Mouse (Mus musculus) forebrain, embryonic 13.5 days (tissue): ENCODE measurements around the gene Pts. TPM values are rescaled to one million over a fixed set of nuclear protein-coding genes. Genes with fewer than 3 reads are reported as not detected.
A peak's percentile ranks its signal among the peaks of the same experiment; 100 is the strongest.

Experiments
- ATAC-seq: fragments of 200-750 bp; cut with Nextera tagmentation; 2 replicates; pipeline ENCODE4 v1.8.0; 2017
- H3K27ac ChIP-seq: fragments of 300-500 bp; sonication (generic); 2 replicates; pipeline ENCODE4 v1.5.1; 2015; ENCODE audit warnings: inconsistent platforms, mild to moderate bottlenecking, moderate library complexity
- H3K27me3 ChIP-seq: fragments of 300-500 bp; sonication (generic); 2 replicates; pipeline ENCODE4 v1.6.1; 2015; ENCODE audit warnings: mild to moderate bottlenecking, inconsistent platforms
- H3K36me3 ChIP-seq: fragments of 300-500 bp; sonication (generic); 2 replicates; pipeline ENCODE4 v1.6.1; 2015; ENCODE audit warnings: mild to moderate bottlenecking, inconsistent platforms; ENCODE audit not compliant: poor library complexity, severe bottlenecking
- H3K4me1 ChIP-seq: fragments of 300-500 bp; sonication (generic); 2 replicates; pipeline ENCODE4 v1.6.1; 2015; ENCODE audit warnings: inconsistent platforms
- H3K4me2 ChIP-seq: fragments of 300-500 bp; sonication (generic); 2 replicates; pipeline ENCODE4 v1.6.1; 2015; ENCODE audit warnings: inconsistent platforms, mild to moderate bottlenecking, moderate library complexity
- H3K4me3 ChIP-seq: fragments of 300-500 bp; sonication (generic); 2 replicates; pipeline ENCODE4 v1.5.1; 2015; ENCODE audit warnings: mild to moderate bottlenecking, inconsistent platforms
- H3K9ac ChIP-seq: fragments of 300-500 bp; sonication (generic); 2 replicates; pipeline ENCODE4 v1.6.1; 2015; ENCODE audit warnings: mild to moderate bottlenecking, inconsistent platforms
- H3K9me3 ChIP-seq: fragments of 300-500 bp; sonication (generic); replicated peaks from 2 replicates; pipeline ENCODE4 v1.6.1; 2016; ENCODE audit warnings: inconsistent platforms
- WGBS: fragments of 180-500 bp; shearing (Covaris S2); methylation state at CpG from one replicate; pipeline ENCODE4 v1.1.7; 2015; 5-methylcytosine and 5-hydroxymethylcytosine counted together
- polyA plus RNA-seq: library from polyadenylated mRNA; unstranded; fragments of >200 nt; fragmentation: Nextera tagmentation; extraction: Ambion mirVana; gene quantifications from 2 replicates; pipeline ENCODE4 v1.2.1, GENCODE M21; 2015

The Pts gene
- polyA plus RNA-seq, 1 experiment from 2014 or later = 102 TPM

DNA sequence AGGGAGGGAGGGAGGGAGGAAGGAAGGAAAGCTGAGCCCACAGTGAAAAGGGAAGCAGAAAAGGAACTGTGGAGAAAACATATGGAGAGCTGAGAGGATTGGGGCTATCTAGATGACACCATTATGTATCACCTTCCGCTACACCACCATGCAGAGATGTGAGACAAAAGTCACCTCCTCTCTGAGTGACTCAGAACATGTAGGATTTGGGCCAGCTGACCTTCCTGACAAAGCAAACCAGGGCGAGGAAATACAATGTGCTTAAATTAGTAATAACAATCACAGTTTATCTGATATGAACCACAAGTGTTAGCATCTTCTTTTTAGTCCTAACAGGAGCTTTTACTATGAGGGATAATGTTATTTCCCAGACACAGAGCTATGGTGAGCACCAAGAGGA is 31.0 kb downstream of the Pts start:
- Histone ChIP-seq H3K4me2 (no peak overlapping the region), H3K9ac (no peak overlapping the region), H3K27ac (no peak overlapping the region), H3K4me1 (peaks cover 5% of the 10 kb centered on the region), H3K36me3 (no peaks in the 10 kb centered on the region), H3K4me3 (no peak overlapping the region), H3K9me3 (no peaks in the 10 kb centered on the region), H3K27me3 (no peaks in the 10 kb centered on the region)
- WGBS = 88% methylated on average over 2 of the region's 2 CpGs
- no peak for ATAC-seq

DNA sequence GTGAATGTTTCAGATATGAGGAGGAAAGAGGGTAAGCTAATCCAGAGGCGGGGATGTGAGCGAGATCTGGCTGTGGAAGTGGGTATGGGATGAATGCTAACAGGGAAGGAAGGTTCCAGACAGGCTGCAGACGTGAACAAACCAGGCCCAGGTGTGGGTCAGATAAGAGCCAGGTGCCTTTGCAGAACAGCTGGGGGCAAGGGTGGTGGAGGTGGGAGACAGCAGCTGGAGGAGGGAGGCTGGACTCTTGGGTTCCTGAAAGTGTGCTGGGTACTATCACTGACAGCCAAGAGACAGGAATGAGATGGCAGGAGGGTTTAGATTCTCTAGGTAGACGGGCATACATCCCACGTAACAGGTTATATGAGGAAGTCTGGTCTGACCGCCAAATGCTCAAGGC is 31.4 kb downstream of the Pts start:
- no peak overlapping the region for H3K4me2 ChIP-seq
- no peak overlapping the region for H3K9ac ChIP-seq
- no peak for ATAC-seq
- H3K36me3 ChIP-seq = no peaks in the 10 kb centered on the region
- H3K27ac ChIP-seq = no peak overlapping the region
- WGBS = 72% methylated on average over 6 of the region's 6 CpGs
- H3K4me1 ChIP-seq = peaks cover 5% of the 10 kb centered on the region
- no peaks in the 10 kb centered on the region for H3K27me3 ChIP-seq
- H3K4me3 ChIP-seq = no peak overlapping the region
- H3K9me3 ChIP-seq = no peaks in the 10 kb centered on the region

DNA sequence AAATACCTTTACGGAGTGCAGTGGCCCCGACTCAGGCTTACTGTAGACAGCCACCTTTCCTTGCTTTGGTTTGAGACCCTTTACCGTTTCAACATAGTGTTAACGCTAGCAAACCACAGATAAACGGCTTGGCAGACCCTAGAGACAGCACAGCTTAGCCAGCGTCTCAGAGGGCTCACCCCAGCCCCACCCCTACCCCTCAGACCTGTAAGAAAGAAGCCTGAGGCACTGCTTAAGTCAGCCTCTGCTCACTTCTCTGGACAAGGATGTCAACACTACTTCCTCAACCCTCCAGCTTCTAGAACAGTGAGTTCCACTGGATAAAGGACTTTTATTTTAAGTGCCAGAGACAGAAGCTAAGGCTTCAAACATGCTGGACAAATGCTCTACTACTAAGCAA is 32.0 kb downstream of the Pts start:
- no peak for ATAC-seq
- Histone ChIP-seq H3K4me3 (no peak overlapping the region), H3K27me3 (no peaks in the 10 kb centered on the region), H3K36me3 (no peaks in the 10 kb centered on the region), H3K9me3 (no peaks in the 10 kb centered on the region), H3K27ac (no peak overlapping the region), H3K9ac (no peak overlapping the region), H3K4me2 (no peak overlapping the region), H3K4me1 (peaks cover 5% of the 10 kb centered on the region)
- WGBS = 16% methylated on average over 6 of the region's 6 CpGs

DNA sequence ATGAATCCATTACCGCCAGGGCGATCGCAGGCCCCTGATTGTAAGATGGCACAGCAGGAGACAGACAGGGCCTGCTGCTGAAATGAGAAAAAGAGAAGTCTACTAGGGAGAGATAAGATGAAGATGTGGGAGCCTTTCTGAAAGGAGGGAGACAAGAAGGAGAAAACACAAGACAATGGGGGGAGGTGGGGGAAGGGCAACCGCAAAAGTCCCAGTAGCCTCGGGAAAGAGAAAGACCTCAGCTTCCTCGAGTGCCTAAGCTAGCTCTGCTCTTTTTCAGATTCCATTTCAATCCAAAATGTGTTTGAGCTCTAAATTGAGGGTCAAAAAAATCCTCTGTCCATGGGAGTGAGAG is 32.4 kb downstream of the Pts start:
- no peak overlapping the region for H3K27ac ChIP-seq
- H3K9me3 ChIP-seq = no peaks in the 10 kb centered on the region
- peaks cover 5% of the 10 kb centered on the region for H3K4me1 ChIP-seq
- no peak overlapping the region for H3K9ac ChIP-seq
- H3K27me3 ChIP-seq = no peaks in the 10 kb centered on the region
- H3K36me3 ChIP-seq = no peaks in the 10 kb centered on the region
- 14% methylated on average over 6 of the region's 6 CpGs for WGBS
- H3K4me2 ChIP-seq = 0 out of 2 replicates have a peak overlapping the region, but pooled peaks have one; percentile 13
- ATAC-seq = no peak
- H3K4me3 ChIP-seq = no peak overlapping the region

DNA sequence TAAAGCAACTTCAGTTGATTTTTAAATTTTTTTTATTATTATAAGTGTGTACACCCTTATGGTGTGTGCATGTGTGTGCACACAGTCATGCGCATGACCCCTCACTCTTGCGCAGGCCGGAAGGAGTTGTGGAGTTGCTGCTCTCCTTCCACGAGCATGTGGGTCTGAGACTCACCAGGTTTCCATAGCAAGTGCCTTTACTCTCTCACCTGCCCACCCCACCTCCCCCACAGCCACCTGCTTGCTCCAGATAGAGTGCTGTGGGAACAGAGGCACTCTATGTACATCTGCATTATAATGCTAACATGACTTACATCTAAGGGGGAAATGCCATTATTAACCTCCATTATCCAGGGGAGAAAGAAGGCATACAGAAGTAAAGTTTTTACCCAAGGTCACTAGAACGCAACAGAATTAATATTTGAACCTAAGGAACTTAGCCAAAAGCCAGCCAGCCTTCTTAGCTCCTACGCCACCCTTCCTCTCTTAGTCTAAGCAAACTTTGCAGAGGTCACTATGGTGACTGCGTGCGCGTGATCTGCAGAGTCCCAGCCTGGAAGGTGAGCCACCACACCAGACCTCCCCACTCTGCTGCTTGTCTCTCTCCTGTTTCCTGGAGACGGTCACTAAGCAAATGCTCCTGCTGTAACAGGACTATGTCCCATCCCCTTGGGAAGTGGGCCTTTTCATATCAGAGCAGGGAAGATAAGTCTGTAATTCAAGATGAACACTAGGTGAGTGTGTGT is 32.9 kb downstream of the Pts start:
- H3K27ac ChIP-seq = no peak overlapping the region

DNA sequence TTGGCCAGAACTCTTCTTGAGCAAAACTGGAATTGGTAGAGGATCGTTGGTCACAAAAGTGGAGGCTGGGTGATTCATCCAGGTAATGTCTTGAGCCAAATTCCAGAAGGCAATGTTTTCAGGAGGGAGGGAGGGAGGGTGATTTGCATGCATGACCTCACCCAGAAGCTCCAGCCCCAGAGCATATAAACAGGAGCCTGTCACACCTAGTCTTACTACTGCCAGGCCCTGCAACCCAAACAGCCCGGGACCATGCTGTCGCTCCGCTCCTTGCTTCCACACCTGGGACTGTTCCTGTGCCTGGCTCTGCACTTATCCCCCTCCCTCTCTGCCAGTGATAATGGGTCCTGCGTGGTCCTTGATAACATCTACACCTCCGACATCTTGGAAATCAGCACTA is 34.2 kb downstream of the Pts start, which contains the start of gene Plet1:
Gene Plet1 (plus strand): TSS at position 215 of the 400 bp plus-strand sequence.
- no peaks in the 10 kb centered on the region for H3K36me3 ChIP-seq
- no peak within 1 kb of the TSS for H3K4me3 ChIP-seq
- H3K4me2 ChIP-seq = no peak within 1 kb of the TSS
- H3K27me3 ChIP-seq = no peaks in the 10 kb centered on the region
- H3K4me1 ChIP-seq = peaks cover 5% of the 10 kb centered on the region; the same call in 1 of the 2 replicates
- WGBS = 92% methylated on average over 6 of the region's 6 CpGs
- H3K27ac ChIP-seq = no peak within 1 kb of the TSS
- H3K9me3 ChIP-seq = no peaks in the 10 kb centered on the region
- ATAC-seq = no peak
- H3K9ac ChIP-seq = no peak within 1 kb of the TSS

More for the DNA sequence above, 32.9 kb downstream of the Pts start:
- H3K36me3 ChIP-seq = no peaks in the 10 kb centered on the region
- no peak for ATAC-seq
- no peaks in the 10 kb centered on the region for H3K27me3 ChIP-seq
- 72% methylated on average over 10 of the region's 10 CpGs for WGBS
- no peak overlapping the region for H3K9ac ChIP-seq
- H3K4me3 ChIP-seq = no peak overlapping the region
- no peaks in the 10 kb centered on the region for H3K9me3 ChIP-seq
- 0 out of 2 replicates have a peak overlapping the region, but pooled peaks have one; percentile 13 for H3K4me2 ChIP-seq
- peaks cover 5% of the 10 kb centered on the region for H3K4me1 ChIP-seq

DNA sequence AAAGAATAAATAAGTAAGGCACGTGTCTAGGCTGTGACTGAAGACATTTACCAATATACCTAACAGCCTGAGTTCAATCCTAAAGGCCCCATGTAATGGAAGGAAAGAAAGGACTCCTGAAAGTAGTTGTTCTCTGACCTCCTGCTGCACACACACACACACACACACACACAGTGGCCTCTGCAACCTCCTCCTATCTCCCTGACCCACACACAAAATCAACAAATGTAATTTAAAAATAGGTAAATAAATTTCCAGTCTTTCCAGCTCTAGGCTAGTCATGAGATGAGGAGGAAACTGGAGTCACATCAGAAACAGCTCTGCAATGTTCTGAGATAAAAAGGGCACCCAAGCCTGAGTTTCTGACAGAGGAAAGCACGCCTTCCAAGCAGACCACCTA is 34.7 kb downstream of the Pts start:
- Histone ChIP-seq H3K4me2 (no peak overlapping the region), H3K36me3 (no peaks in the 10 kb centered on the region), H3K4me3 (no peak overlapping the region), H3K4me1 (peaks cover 5% of the 10 kb centered on the region; the same call in 1 of the 2 replicates), H3K27me3 (no peaks in the 10 kb centered on the region), H3K27ac (no peak overlapping the region), H3K9me3 (no peaks in the 10 kb centered on the region), H3K9ac (no peak overlapping the region)
- no peak for ATAC-seq
- 75% methylated on average over 2 of the region's 2 CpGs for WGBS

DNA sequence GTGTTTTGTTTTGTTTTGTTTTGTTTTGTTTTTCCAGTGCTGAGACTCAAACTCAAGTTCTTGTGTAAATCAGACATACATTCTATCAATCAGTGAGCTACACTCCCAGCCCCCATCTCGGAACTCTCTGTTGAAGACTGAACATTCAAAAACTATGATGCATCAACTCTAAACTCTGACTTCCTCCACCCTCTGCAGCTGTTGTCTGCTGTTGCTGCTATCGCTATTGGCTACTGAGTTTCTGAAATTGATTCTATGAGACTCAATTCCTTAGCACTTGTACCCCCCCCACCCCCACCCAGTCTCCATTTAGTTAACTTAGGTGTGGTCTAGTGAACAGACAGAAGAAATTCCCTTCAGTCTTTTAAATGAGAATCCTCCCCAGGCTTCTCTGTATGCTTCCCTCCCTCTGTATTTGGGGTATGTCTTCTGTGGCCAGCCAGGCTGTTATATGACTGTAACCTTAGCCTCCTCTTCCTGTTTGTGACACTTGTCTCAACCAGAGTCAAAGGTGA is 36.9 kb downstream of the Pts start:
- Histone ChIP-seq H3K27me3 (no peaks in the 10 kb centered on the region), H3K36me3 (no peaks in the 10 kb centered on the region), H3K4me2 (no peak overlapping the region), H3K4me3 (no peak overlapping the region), H3K4me1 (peaks cover 5% of the 10 kb centered on the region; the same call in 1 of the 2 replicates), H3K27ac (no peak overlapping the region), H3K9ac (no peak overlapping the region), H3K9me3 (no peaks in the 10 kb centered on the region)
- WGBS = 82% methylated on average over 2 of the region's 2 CpGs
- ATAC-seq = no peak

DNA sequence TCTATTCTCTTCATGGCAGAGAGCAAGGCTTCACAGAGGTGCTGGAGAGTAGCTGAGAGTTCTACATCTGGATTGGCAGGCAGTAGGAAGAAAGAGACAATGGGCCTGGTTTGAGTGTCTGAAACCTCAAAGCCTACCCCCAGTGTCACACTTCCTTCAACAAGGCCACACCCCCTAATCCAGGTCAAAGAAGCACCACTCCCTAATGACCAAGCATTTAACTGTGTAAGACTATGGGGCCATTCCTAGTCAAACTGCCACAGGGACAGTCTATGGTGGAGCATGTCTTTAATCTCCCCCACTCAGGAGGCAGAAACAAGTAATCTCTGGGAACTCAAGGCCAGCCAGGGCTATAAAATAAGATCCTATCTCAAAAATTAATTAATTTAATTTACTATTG is 37.7 kb downstream of the Pts start:
- Histone ChIP-seq H3K27me3 (no peaks in the 10 kb centered on the region), H3K36me3 (no peaks in the 10 kb centered on the region), H3K4me1 (peaks cover 2% of the 10 kb centered on the region; the same call in 1 of the 2 replicates), H3K4me3 (no peak overlapping the region), H3K9me3 (no peaks in the 10 kb centered on the region), H3K27ac (no peak overlapping the region), H3K9ac (no peak overlapping the region), H3K4me2 (no peak overlapping the region)
- no peak for ATAC-seq

DNA sequence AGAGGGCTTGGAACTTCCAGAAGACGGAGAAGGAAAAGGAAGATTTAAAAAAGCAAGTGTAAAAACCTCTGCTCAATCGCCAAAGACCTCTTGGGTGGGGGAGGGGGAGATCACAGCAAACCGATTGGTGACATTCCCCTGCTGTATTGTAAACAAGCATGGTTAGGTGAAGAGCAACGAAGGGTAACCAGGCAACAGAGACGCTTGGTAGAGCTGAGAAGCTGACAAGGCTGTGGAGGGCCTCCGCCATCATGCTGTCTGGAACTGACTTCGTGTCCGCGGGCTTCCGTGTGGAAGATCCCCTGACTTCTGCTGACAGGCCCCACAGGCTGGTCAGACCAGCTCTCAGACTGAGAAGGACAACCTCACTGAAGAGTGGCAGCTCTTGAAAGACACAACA is 43.0 kb downstream of the Pts start:
- Histone ChIP-seq H3K4me2 (peak overlapping the region; percentile 39), H3K9me3 (no peaks in the 10 kb centered on the region), H3K4me1 (peaks cover 7% of the 10 kb centered on the region), H3K4me3 (no peak overlapping the region), H3K27ac (no peak overlapping the region), H3K9ac (no peak overlapping the region), H3K36me3 (no peaks in the 10 kb centered on the region), H3K27me3 (no peaks in the 10 kb centered on the region)
- WGBS = 9% methylated on average over 10 of the region's 10 CpGs
- ATAC-seq = no peak

DNA sequence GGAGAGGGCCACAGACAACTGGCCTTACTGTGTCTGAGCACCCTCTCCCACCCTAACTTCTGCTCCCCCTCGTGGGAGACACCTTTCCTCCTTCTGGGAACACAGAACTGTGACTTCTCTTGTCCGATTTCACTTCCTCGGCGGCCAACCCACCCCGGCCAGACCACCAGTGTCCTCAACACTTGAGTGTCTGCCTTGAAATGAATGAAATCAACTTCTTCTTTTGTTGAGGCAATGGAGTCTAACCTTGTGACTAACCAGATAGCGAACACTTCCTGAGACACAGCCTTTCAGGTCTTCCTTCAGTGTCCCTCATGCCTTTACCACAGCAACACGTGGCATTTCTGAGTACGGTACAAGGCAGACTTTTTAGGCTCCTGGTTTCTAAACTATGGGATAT is 45.8 kb downstream of the Pts start:
- no peaks in the 10 kb centered on the region for H3K9me3 ChIP-seq
- H3K9ac ChIP-seq = no peak overlapping the region
- H3K4me1 ChIP-seq = peaks cover 7% of the 10 kb centered on the region
- H3K36me3 ChIP-seq = no peaks in the 10 kb centered on the region
- no peak for ATAC-seq
- no peak overlapping the region for H3K4me3 ChIP-seq
- 91% methylated on average over 8 of the region's 8 CpGs for WGBS
- H3K4me2 ChIP-seq = no peak overlapping the region
- no peaks in the 10 kb centered on the region for H3K27me3 ChIP-seq
- H3K27ac ChIP-seq = no peak overlapping the region

DNA sequence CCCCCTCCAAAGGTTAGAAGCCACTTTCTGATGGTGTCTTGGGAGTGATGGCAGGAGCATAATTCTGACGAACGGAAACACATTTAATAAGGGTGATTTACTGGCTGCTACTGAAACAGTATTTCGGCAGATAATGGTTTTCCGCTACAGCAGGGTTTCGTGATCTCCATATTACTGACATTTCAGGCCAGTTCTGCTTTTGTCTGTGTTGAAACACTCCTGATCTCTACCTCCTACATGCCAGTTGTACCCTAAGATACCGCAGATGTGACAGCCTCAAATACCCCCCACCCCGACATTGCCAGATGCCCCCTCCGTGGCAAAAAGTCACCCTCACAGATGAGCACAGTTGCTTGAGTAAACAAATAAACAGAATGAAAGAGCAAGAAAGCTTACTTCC is 49.0 kb downstream of the Pts start:
- H3K27ac ChIP-seq = no peak overlapping the region
- H3K36me3 ChIP-seq = no peaks in the 10 kb centered on the region
- no peaks in the 10 kb centered on the region for H3K27me3 ChIP-seq
- H3K4me3 ChIP-seq = no peak overlapping the region
- no peaks in the 10 kb centered on the region for H3K9me3 ChIP-seq
- WGBS = 43% methylated on average over 8 of the region's 8 CpGs
- no peaks in the 10 kb centered on the region for H3K4me1 ChIP-seq
- no peak for ATAC-seq
- H3K4me2 ChIP-seq = no peak overlapping the region
- no peak overlapping the region for H3K9ac ChIP-seq

DNA sequence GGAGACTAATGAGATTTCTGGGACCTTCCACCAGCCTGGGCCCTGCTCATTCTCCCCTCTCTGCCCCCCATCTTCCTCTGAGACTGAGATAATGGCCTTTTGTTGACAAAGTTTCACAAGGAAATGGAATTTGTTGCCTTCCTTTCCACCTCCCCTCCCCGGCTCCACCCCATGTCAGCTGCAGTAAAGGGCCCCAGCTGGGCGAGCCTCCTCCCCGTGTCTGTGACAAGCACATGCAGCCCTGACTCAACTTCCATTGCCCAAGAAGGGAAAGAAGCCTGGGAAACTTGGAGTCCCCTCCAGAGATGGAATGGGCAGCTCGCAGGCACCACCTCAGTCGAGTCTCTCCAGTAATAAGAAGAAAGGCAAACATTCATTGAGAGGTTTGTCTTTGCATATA is 49.7 kb downstream of the Pts start:
- WGBS = 12% methylated on average over 5 of the region's 5 CpGs
- no peak for ATAC-seq
- no peaks in the 10 kb centered on the region for H3K4me1 ChIP-seq
- H3K9ac ChIP-seq = no peak overlapping the region
- H3K4me2 ChIP-seq = no peak overlapping the region
- H3K9me3 ChIP-seq = no peaks in the 10 kb centered on the region
- H3K36me3 ChIP-seq = no peaks in the 10 kb centered on the region
- H3K4me3 ChIP-seq = no peak overlapping the region
- no peak overlapping the region for H3K27ac ChIP-seq
- H3K27me3 ChIP-seq = no peaks in the 10 kb centered on the region
